Mouse (Mus musculus) stomach, postnatal 0 days (tissue): ENCODE data around the gene Mettl4. TPM values are rescaled to one million over a fixed set of nuclear protein-coding genes. Genes with fewer than 3 reads are reported as not detected.

Experiments used
- ATAC-seq: fragments of 200-750 bp; cut with Nextera tagmentation; 2 replicates; pipeline ENCODE4 v1.8.0; 2017; ENCODE audit not compliant: low FRiP score, low TSS enrichment
- DNase-seq: peaks from one replicate; pipeline ENCODE4 v3.0.0-alpha.2; 2016; ENCODE audit warnings: low spot score
- H3K27ac ChIP-seq: fragments of 300-500 bp; sonication (generic); replicated peaks from 2 replicates; pipeline ENCODE4 v1.5.1; 2014; ENCODE audit warnings: mild to moderate bottlenecking, control low read depth
- H3K27me3 ChIP-seq: fragments of 300-500 bp; sonication (generic); 2 replicates; pipeline ENCODE4 v1.6.1; 2014; ENCODE audit warnings: low read length; ENCODE audit not compliant: control insufficient read depth, insufficient read depth
- H3K36me3 ChIP-seq: fragments of 300-500 bp; sonication (generic); 2 replicates; pipeline ENCODE4 v1.6.1; 2014; ENCODE audit warnings: low read length, mixed read lengths; ENCODE audit not compliant: control insufficient read depth, insufficient read depth
- H3K4me1 ChIP-seq: fragments of 300-500 bp; sonication (generic); replicated peaks from 2 replicates; pipeline ENCODE4 v1.6.1; 2014; ENCODE audit warnings: antibody characterized with exemption; ENCODE audit not compliant: control insufficient read depth, insufficient read depth
- H3K4me2 ChIP-seq: fragments of 300-500 bp; sonication (generic); replicated peaks from 2 replicates; pipeline ENCODE4 v1.6.1; 2014; ENCODE audit warnings: low read depth, mild to moderate bottlenecking, control low read depth, moderate library complexity
- H3K4me3 ChIP-seq: fragments of 300-500 bp; sonication (generic); 2 replicates; pipeline ENCODE4 v1.5.1; 2014; ENCODE audit warnings: low read depth, low read length, control low read depth
- H3K9ac ChIP-seq: fragments of 300-500 bp; sonication (generic); 2 replicates; pipeline ENCODE4 v1.6.1; 2014; ENCODE audit warnings: mild to moderate bottlenecking, low read length, control low read depth, mixed read lengths
- H3K9me3 ChIP-seq: fragments of 300-500 bp; sonication (generic); 2 replicates; pipeline ENCODE4 v1.6.1; 2016; ENCODE audit warnings: low read length; ENCODE audit not compliant: control insufficient read depth
- CTCF ChIP-seq: IDR thresholded peaks from 2 replicates; pipeline ENCODE4 v1.5.1; 2016; ENCODE audit warnings: antibody characterized with exemption, low read depth, mild to moderate bottlenecking, moderate library complexity
- EP300 ChIP-seq: optimal IDR thresholded peaks from 2 replicates; pipeline ENCODE3; 2016; ENCODE audit warnings: antibody characterized with exemption
- WGBS: fragments of 180-500 bp; shearing (Covaris S2); extraction: QIAGEN DNeasy Blood & Tissue Kit; methylation state at CpG from one replicate; pipeline ENCODE4 v1.1.7; 2014; 5-methylcytosine and 5-hydroxymethylcytosine counted together
- polyA plus RNA-seq: library from polyadenylated mRNA; unstranded; fragments of >200 nt; fragmentation: Nextera tagmentation; extraction: Ambion mirVana; gene quantifications from 2 replicates; pipeline ENCODE4 v1.2.1, GENCODE M21; 2015

The Mettl4 gene
- polyA plus RNA-seq, 1 experiment from 2014 or later: 6.5 TPM

GRCm38 (mm10) chr17:94673515-94674317 is 76.1 kb downstream of the Mettl4 start:
- TF ChIP-seq CTCF (no peak), EP300 (no peak)
- ATAC-seq (peak; percentile 49; the same call in 1 of the 2 replicates), DNase-seq (no peak)
- Histone ChIP-seq H3K4me1 (no peaks in the 10 kb centered on the region), H3K36me3 (no peaks in the 10 kb centered on the region), H3K9ac (no peak overlapping the region), H3K4me3 (no peak overlapping the region), H3K27ac (no peak overlapping the region), H3K9me3 (no peaks in the 10 kb centered on the region), H3K4me2 (no peak overlapping the region), H3K27me3 (no peaks in the 10 kb centered on the region)
- WGBS: 76% methylated on average over 6 of the region's 6 CpGs
